Mouse (Mus musculus) embryonic facial prominence, embryonic 12.5 days (tissue): ENCODE measurements at regions not wholly inside any gene's neighbourhood (a gene's known extent, or its start where the extent isn't known, plus 50 kb on each side); places are given as distances from the start of the nearest gene placed in this dataset.

Experiments used
- ATAC-seq: fragments of 200-750 bp; cut with Nextera tagmentation; 2 replicates; pipeline ENCODE4 v1.8.0; 2017; ENCODE audit not compliant: insufficient number of reproducible peaks, insufficient read depth, low FRiP score, low TSS enrichment
- H3K27ac ChIP-seq: fragments of 300-500 bp; sonication (generic); 2 replicates; pipeline ENCODE4 v1.5.1; 2016; ENCODE audit warnings: mild to moderate bottlenecking
- H3K27me3 ChIP-seq: fragments of 300-500 bp; sonication (generic); 2 replicates; pipeline ENCODE4 v1.6.1; 2016; ENCODE audit warnings: mild to moderate bottlenecking, moderate library complexity
- H3K36me3 ChIP-seq: fragments of 300-500 bp; sonication (generic); 2 replicates; pipeline ENCODE4 v1.6.1; 2016; ENCODE audit warnings: mild to moderate bottlenecking
- H3K4me1 ChIP-seq: fragments of 300-500 bp; sonication (generic); 2 replicates; pipeline ENCODE4 v1.6.1; 2016
- H3K4me2 ChIP-seq: fragments of 300-500 bp; sonication (generic); replicated peaks from 2 replicates; pipeline ENCODE4 v1.6.1; 2016; ENCODE audit warnings: mild to moderate bottlenecking, moderate library complexity
- H3K4me3 ChIP-seq: fragments of 300-500 bp; sonication (generic); 2 replicates; pipeline ENCODE4 v1.5.1; 2016; ENCODE audit warnings: mild to moderate bottlenecking
- H3K9ac ChIP-seq: fragments of 300-500 bp; sonication (generic); 2 replicates; pipeline ENCODE4 v1.6.1; 2016; ENCODE audit warnings: mild to moderate bottlenecking, moderate library complexity
- H3K9me3 ChIP-seq: fragments of 300-500 bp; sonication (generic); 2 replicates; pipeline ENCODE4 v1.6.1; 2016; ENCODE audit warnings: mild to moderate bottlenecking, moderate library complexity
- WGBS: fragments of 180-500 bp; shearing (Covaris S2); methylation state at CpG from one replicate; pipeline ENCODE4 v1.1.7; 2016; 5-methylcytosine and 5-hydroxymethylcytosine counted together

DNA sequence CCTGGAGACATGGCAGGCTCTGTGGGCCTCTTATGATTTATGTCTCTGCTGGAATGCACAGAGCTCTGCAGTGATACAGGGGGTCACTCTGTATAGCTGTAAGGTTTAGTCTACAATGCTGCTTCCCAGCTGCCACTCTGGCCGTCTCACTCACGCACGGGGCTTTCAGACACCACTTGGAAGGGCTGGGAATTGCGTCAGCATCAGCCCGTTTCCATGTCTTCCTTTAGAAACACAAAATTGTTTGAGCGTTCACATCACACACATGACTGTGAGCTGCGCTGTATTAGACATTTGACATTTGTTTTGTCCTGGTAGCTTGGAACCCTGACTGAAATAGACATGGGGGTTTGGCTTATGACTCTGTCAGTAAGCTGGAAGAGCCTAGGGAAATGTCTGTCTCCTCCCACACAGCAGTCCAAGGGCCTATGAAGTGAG, 90.5 kb upstream of the Rbms3 start:
- 83% methylated on average over 7 of the region's 7 CpGs for WGBS
- H3K27ac ChIP-seq, result no peak overlapping the region
- ATAC-seq, result no peak
- H3K4me3 ChIP-seq, result no peak overlapping the region
- H3K9me3 ChIP-seq, result no peaks in the 10 kb centered on the region
- no peaks in the 10 kb centered on the region for H3K4me1 ChIP-seq
- H3K9ac ChIP-seq, result no peak overlapping the region
- no peaks in the 10 kb centered on the region for H3K27me3 ChIP-seq
- H3K36me3 ChIP-seq, result no peaks in the 10 kb centered on the region
- no peak overlapping the region for H3K4me2 ChIP-seq

- no peaks in the 10 kb centered on the region for H3K36me3 ChIP-seq
- 81% methylated on average over 4 of the region's 4 CpGs for WGBS
- H3K9ac ChIP-seq, result no peak overlapping the region
- H3K9me3 ChIP-seq, result no peaks in the 10 kb centered on the region
- ATAC-seq, result no peak
- no peaks in the 10 kb centered on the region for H3K4me1 ChIP-seq
- no peak overlapping the region for H3K4me3 ChIP-seq
- no peaks in the 10 kb centered on the region for H3K27me3 ChIP-seq
- no peak overlapping the region for H3K4me2 ChIP-seq
- H3K27ac ChIP-seq, result no peak overlapping the region
These were observed 87.6 kb upstream of the Rbms3 start for GRCm38 (mm10) chr9:117717346-117717745.

DNA sequence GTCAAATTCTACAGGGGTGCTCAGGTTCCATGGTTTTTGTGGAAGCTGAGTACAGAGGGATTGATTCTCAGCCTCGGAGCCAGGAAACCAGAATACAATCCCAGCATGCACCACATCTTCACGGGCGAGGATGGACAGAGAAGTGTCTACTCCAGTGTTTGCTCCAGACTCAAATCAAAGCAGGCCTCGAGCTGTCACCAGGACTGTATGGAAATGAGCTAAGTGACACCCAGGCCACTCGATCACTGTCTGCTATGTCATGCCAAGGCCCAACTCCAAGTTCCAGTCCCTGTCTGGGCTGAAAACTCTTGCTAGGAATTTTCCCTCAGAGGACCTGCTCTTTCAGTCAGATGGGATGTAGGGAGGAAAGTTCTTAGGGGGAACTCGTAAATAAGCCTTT, 86.8 kb upstream of the Rbms3 start:
- Histone ChIP-seq H3K27me3 (no peaks in the 10 kb centered on the region), H3K36me3 (no peaks in the 10 kb centered on the region), H3K9me3 (no peaks in the 10 kb centered on the region), H3K9ac (no peak overlapping the region), H3K27ac (no peak overlapping the region), H3K4me2 (no peak overlapping the region), H3K4me3 (no peak overlapping the region), H3K4me1 (no peaks in the 10 kb centered on the region)
- no peak for ATAC-seq
- 82% methylated on average over 6 of the region's 6 CpGs for WGBS

- no peak overlapping the region for H3K4me2 ChIP-seq
- no peak overlapping the region for H3K4me3 ChIP-seq
- H3K36me3 ChIP-seq, result no peaks in the 10 kb centered on the region
- no peaks in the 10 kb centered on the region for H3K27me3 ChIP-seq
- ATAC-seq, result no peak
- H3K9ac ChIP-seq, result no peak overlapping the region
- H3K9me3 ChIP-seq, result no peaks in the 10 kb centered on the region
- 81% methylated on average over 13 of the region's 13 CpGs for WGBS
- no peak overlapping the region for H3K27ac ChIP-seq
- H3K4me1 ChIP-seq, result no peaks in the 10 kb centered on the region
These were observed 85.3 kb upstream of the Rbms3 start for GRCm38 (mm10) chr9:117714741-117715675.

DNA sequence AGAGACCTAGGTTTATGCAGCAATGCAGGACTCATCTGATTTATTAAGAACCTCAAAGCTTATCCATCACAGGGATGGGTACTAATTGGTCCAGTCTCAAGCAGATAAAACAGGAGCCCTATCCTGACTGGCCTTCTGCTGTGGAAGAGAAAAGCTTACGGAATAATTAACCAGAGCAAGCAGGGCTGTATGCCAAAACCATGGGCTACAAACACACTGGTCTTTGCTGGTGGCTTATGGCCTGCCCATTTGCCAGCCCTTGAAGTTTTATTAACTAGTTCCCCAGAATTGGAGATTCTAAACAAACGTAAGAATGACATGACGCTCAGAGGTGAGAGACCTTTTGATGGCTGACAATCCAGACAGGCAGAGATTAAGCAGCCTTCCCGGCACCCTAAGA, 83.4 kb upstream of the Rbms3 start:
- Histone ChIP-seq H3K36me3 (no peaks in the 10 kb centered on the region), H3K27me3 (no peaks in the 10 kb centered on the region), H3K4me2 (no peak overlapping the region), H3K4me3 (no peak overlapping the region), H3K9ac (no peak overlapping the region), H3K4me1 (no peaks in the 10 kb centered on the region), H3K27ac (no peak overlapping the region), H3K9me3 (no peaks in the 10 kb centered on the region)
- no peak for ATAC-seq
- 88% methylated on average over 4 of the region's 4 CpGs for WGBS

DNA sequence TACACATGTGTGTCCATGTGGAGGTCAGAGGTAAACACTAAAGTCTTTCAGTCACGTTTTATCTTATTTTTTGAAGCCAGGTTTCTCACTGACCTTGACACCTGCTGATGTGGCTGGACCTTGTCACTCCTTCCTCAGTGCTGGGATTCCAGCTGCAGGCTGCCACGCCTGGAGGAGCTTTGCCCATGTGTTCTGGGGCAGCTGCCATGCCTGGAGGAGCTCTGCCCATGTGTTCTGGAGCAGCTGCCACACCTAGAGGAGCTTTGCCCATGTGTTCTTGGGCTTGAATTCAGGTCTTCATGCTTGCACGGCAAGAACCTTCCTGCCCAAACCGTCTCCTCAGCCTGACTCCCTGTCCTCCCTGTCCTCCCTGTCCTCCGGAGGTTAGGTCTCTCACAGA, 82.1 kb upstream of the Rbms3 start:
- Histone ChIP-seq H3K4me2 (no peak overlapping the region), H3K4me1 (no peaks in the 10 kb centered on the region), H3K27ac (no peak overlapping the region), H3K9ac (no peak overlapping the region), H3K4me3 (no peak overlapping the region), H3K27me3 (no peaks in the 10 kb centered on the region), H3K9me3 (no peaks in the 10 kb centered on the region), H3K36me3 (no peaks in the 10 kb centered on the region)
- 82% methylated on average over 5 of the region's 5 CpGs for WGBS
- no peak for ATAC-seq

DNA sequence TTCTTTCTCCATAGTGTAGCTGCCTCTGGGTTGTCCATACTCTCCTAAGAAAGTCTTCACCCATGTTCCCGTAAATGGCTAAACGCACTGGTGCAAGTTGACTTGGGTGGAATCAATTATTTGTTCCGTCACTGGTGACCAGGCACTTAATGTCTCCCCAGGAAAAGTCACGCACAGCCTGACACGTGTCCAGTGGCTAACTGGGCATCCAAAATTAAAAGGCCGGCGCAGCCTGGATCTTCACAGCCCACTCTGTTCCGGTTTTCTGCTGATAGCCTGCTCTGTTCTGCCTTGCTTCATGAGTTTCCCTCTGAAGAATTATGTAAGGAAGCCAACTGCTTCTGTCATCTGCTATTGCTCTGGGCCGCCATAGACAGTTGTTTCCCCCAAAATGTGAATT, 81.3 kb upstream of the Rbms3 start:
- 88% methylated on average over 9 of the region's 9 CpGs for WGBS
- no peak overlapping the region for H3K9ac ChIP-seq
- no peak overlapping the region for H3K27ac ChIP-seq
- H3K36me3 ChIP-seq, result no peaks in the 10 kb centered on the region
- no peaks in the 10 kb centered on the region for H3K27me3 ChIP-seq
- no peak for ATAC-seq
- H3K4me1 ChIP-seq, result no peaks in the 10 kb centered on the region
- no peak overlapping the region for H3K4me3 ChIP-seq
- H3K9me3 ChIP-seq, result no peaks in the 10 kb centered on the region
- H3K4me2 ChIP-seq, result no peak overlapping the region

DNA sequence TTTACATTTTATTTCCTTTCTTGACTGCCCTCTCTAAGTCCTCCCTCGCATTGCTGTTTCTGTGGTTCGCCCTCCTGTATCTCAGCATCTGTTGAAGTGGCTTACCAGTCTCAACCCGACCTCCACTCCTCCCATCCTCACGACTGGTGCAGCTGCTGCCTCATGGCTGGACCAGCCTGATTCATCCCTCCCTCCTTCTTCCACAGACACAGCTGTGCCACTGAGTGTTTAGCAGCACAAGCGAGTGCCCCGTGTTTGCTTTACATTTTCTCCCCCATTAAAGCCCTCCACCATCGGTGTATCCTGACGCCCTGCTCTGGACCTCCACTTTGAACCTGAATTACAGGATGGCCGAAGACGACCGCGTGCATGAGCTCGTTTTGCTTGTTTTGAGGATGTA, 80.0 kb upstream of the Rbms3 start:
- H3K9me3 ChIP-seq, result no peaks in the 10 kb centered on the region
- no peak overlapping the region for H3K4me3 ChIP-seq
- H3K27ac ChIP-seq, result no peak overlapping the region
- no peak overlapping the region for H3K4me2 ChIP-seq
- ATAC-seq, result no peak
- WGBS, result 82% methylated on average over 13 of the region's 13 CpGs
- H3K36me3 ChIP-seq, result no peaks in the 10 kb centered on the region
- no peak overlapping the region for H3K9ac ChIP-seq
- H3K27me3 ChIP-seq, result no peaks in the 10 kb centered on the region
- H3K4me1 ChIP-seq, result no peaks in the 10 kb centered on the region

DNA sequence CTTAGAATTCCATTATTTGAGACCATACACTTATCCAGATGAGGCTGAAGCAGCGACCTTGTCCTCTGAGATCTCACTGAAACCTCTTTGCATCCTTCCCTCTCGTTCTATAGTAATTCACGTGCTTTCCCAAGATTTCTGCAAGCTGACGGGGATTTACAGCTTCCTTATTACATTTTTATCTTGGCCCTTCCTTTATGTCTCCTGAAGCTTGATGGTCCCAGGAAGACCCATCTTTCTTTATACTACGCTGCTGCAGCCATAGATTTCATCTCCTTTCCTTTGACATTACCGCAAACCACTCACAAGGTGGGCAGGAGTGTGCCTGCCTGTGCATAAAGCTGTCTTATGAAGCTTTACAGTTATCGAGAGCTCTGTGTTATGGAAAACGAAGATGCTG, 63.3 kb upstream of the Rbms3 start:
- 91% methylated on average over 8 of the region's 8 CpGs for WGBS
- Histone ChIP-seq H3K4me3 (no peak overlapping the region), H3K9me3 (no peaks in the 10 kb centered on the region), H3K36me3 (no peaks in the 10 kb centered on the region), H3K27ac (no peak overlapping the region), H3K4me1 (no peaks in the 10 kb centered on the region), H3K4me2 (no peak overlapping the region), H3K9ac (no peak overlapping the region), H3K27me3 (no peaks in the 10 kb centered on the region)
- ATAC-seq, result no peak

GRCm38 (mm10) chr9:117692486-117692885, 62.8 kb upstream of the Rbms3 start:
- WGBS, result 85% methylated on average over 9 of the region's 9 CpGs
- H3K4me3 ChIP-seq, result no peak overlapping the region

GRCm38 (mm10) chr9:117689946-117690345, 60.2 kb upstream of the Rbms3 start:
- H3K4me2 ChIP-seq, result no peak overlapping the region
- no peaks in the 10 kb centered on the region for H3K4me1 ChIP-seq
- no peak overlapping the region for H3K9ac ChIP-seq
- no peaks in the 10 kb centered on the region for H3K27me3 ChIP-seq
- H3K36me3 ChIP-seq, result no peaks in the 10 kb centered on the region
- no peaks in the 10 kb centered on the region for H3K9me3 ChIP-seq
- ATAC-seq, result no peak
- no peak overlapping the region for H3K4me3 ChIP-seq
- 78% methylated on average over 4 of the region's 4 CpGs for WGBS
- H3K27ac ChIP-seq, result no peak overlapping the region

More at GRCm38 (mm10) chr9:117692486-117692885, 62.8 kb upstream of the Rbms3 start:
- no peak for ATAC-seq
- Histone ChIP-seq H3K9ac (no peak overlapping the region), H3K27me3 (no peaks in the 10 kb centered on the region), H3K36me3 (no peaks in the 10 kb centered on the region), H3K27ac (no peak overlapping the region), H3K4me2 (no peak overlapping the region), H3K9me3 (no peaks in the 10 kb centered on the region), H3K4me1 (no peaks in the 10 kb centered on the region)
